Mouse (Mus musculus) midbrain, embryonic 11.5 days (tissue): ENCODE data around the gene Clcn6. TPM values are rescaled to one million over a fixed set of nuclear protein-coding genes. Genes with fewer than 3 reads are reported as not detected.

Experiments used
- ATAC-seq: fragments of 200-750 bp; cut with Nextera tagmentation; 2 replicates; pipeline ENCODE4 v1.8.0; 2017; ENCODE audit warnings: moderate TSS enrichment, moderate library complexity; ENCODE audit not compliant: low FRiP score
- DNase-seq: peaks from one replicate; pipeline ENCODE4 v3.0.0; 2015; ENCODE audit warnings: low spot score; ENCODE audit errors: missing footprints
- H3K27ac ChIP-seq: fragments of 300-500 bp; sonication (generic); 2 replicates; pipeline ENCODE4 v1.5.1; 2014; ENCODE audit warnings: low read depth, low read length
- H3K27me3 ChIP-seq: fragments of 300-500 bp; sonication (generic); 2 replicates; pipeline ENCODE4 v1.6.1; 2014; ENCODE audit warnings: mild to moderate bottlenecking, low read length, moderate library complexity, mixed read lengths; ENCODE audit not compliant: control insufficient read depth, insufficient read depth
- H3K36me3 ChIP-seq: fragments of 300-500 bp; sonication (generic); 2 replicates; pipeline ENCODE4 v1.6.1; 2014; ENCODE audit warnings: mild to moderate bottlenecking, low read length, moderate library complexity, mixed read lengths; ENCODE audit not compliant: control insufficient read depth, insufficient read depth
- H3K4me1 ChIP-seq: fragments of 300-500 bp; sonication (generic); 2 replicates; pipeline ENCODE4 v1.6.1; 2014; ENCODE audit warnings: low read length; ENCODE audit not compliant: control insufficient read depth, insufficient read depth
- H3K4me2 ChIP-seq: fragments of 300-500 bp; sonication (generic); 2 replicates; pipeline ENCODE4 v1.6.1; 2014; ENCODE audit warnings: mild to moderate bottlenecking, moderate library complexity
- H3K4me3 ChIP-seq: fragments of 300-500 bp; sonication (generic); 2 replicates; pipeline ENCODE4 v1.5.1; 2014; ENCODE audit warnings: low read depth, low read length
- H3K9ac ChIP-seq: fragments of 300-500 bp; sonication (generic); 2 replicates; pipeline ENCODE4 v1.6.1; 2014; ENCODE audit warnings: low read length
- H3K9me3 ChIP-seq: fragments of 300-500 bp; sonication (generic); 2 replicates; pipeline ENCODE4 v1.6.1; 2016; ENCODE audit warnings: low read length; ENCODE audit not compliant: control insufficient read depth
- whole genome bisulfite sequencing: fragments of 180-500 bp; shearing (Covaris S2); extraction: QIAGEN DNeasy Blood & Tissue Kit; methylation state at CpG from one replicate; pipeline ENCODE4 v1.1.7; 2014; 5-methylcytosine and 5-hydroxymethylcytosine counted together
- polyA plus RNA-seq: library from polyadenylated mRNA; unstranded; fragments of >200 nt; fragmentation: Nextera tagmentation; extraction: Ambion mirVana; gene quantifications from 2 replicates; pipeline ENCODE4 v1.2.1, GENCODE M21; 2014

Gene Clcn6
- polyA plus RNA-seq, 1 experiment from 2014 or later: 20.2 TPM

- H3K9me3 ChIP-seq: no peaks in the 10 kb centered on the region
- H3K4me1 ChIP-seq: no peaks in the 10 kb centered on the region
- H3K4me2 ChIP-seq: no peak overlapping the region
- DNase-seq (no peak), ATAC-seq (no peak)
- no peak overlapping the region for H3K9ac ChIP-seq
- no peaks in the 10 kb centered on the region for H3K36me3 ChIP-seq
- no peaks in the 10 kb centered on the region for H3K27me3 ChIP-seq
- H3K4me3 ChIP-seq: no peak overlapping the region
- H3K27ac ChIP-seq: no peak overlapping the region
- WGBS: 89% methylated on average over 7 of the region's 7 CpGs
These were observed 72.9 kb downstream of the Clcn6 start for GRCm38 (mm10) chr4:147965712-147966111.

- no peaks in the 10 kb centered on the region for H3K4me1 ChIP-seq
These were observed 75.0 kb downstream of the Clcn6 start for GRCm38 (mm10) chr4:147963623-147964022.

GRCm38 (mm10) chr4:147962781-147963180, 75.8 kb downstream of the Clcn6 start:
- whole genome bisulfite sequencing: 61% methylated on average over 6 of the region's 6 CpGs
- ATAC-seq (no peak), DNase-seq (no peak)
- H3K4me3 ChIP-seq: no peak overlapping the region
- H3K4me2 ChIP-seq: no peak overlapping the region
- no peaks in the 10 kb centered on the region for H3K4me1 ChIP-seq
- H3K9ac ChIP-seq: no peak overlapping the region
- no peaks in the 10 kb centered on the region for H3K27me3 ChIP-seq
- no peak overlapping the region for H3K27ac ChIP-seq
- H3K36me3 ChIP-seq: no peaks in the 10 kb centered on the region
- no peaks in the 10 kb centered on the region for H3K9me3 ChIP-seq

More at GRCm38 (mm10) chr4:147963623-147964022, 75.0 kb downstream of the Clcn6 start:
- Histone ChIP-seq H3K9me3 (no peaks in the 10 kb centered on the region), H3K27me3 (no peaks in the 10 kb centered on the region), H3K4me2 (no peak overlapping the region), H3K4me3 (no peak overlapping the region), H3K27ac (no peak overlapping the region), H3K36me3 (no peaks in the 10 kb centered on the region), H3K9ac (no peak overlapping the region)
- DNase-seq (no peak), ATAC-seq (no peak)
- WGBS: 91% methylated on average over 15 of the region's 15 CpGs

GRCm38 (mm10) chr4:147959881-147960831, 78.5 kb downstream of the Clcn6 start:
- no peaks in the 10 kb centered on the region for H3K27me3 ChIP-seq
- no peaks in the 10 kb centered on the region for H3K9me3 ChIP-seq
- H3K4me2 ChIP-seq: no peak overlapping the region
- no peaks in the 10 kb centered on the region for H3K4me1 ChIP-seq
- peak; percentile 94 for DNase-seq
- WGBS: 46% methylated on average over 6 of the region's 6 CpGs
- H3K4me3 ChIP-seq: no peak overlapping the region
- no peak overlapping the region for H3K9ac ChIP-seq
- H3K36me3 ChIP-seq: no peaks in the 10 kb centered on the region
- ATAC-seq: peak; percentile 88
- no peak overlapping the region for H3K27ac ChIP-seq

- Histone ChIP-seq H3K36me3 (no peaks in the 10 kb centered on the region), H3K4me3 (no peak overlapping the region), H3K27me3 (no peaks in the 10 kb centered on the region), H3K27ac (no peak overlapping the region), H3K4me2 (no peak overlapping the region), H3K4me1 (no peaks in the 10 kb centered on the region), H3K9me3 (no peaks in the 10 kb centered on the region), H3K9ac (no peak overlapping the region)
- peak; percentile 89 for DNase-seq
- 40% methylated on average over 11 of the region's 11 CpGs for WGBS
- ATAC-seq: no peak
These were observed 81.5 kb downstream of the Clcn6 start for GRCm38 (mm10) chr4:147957141-147957540.

Other genes with a start within 250 kb of the Clcn6 start
- 8.9 and 9.2 TPM in 2 replicates for gene Zfp984, start 229.0 kb downstream of the Clcn6 start, polyA plus RNA-seq
- 5.6 and 7.4 TPM in 2 replicates for gene Zfp933, start 190.5 kb downstream of the Clcn6 start, polyA plus RNA-seq
- 34.6 and 39.2 TPM in 2 replicates for gene Miip, start 170.0 kb downstream of the Clcn6 start, polyA plus RNA-seq
- 15.2 and 15.7 TPM in 2 replicates for gene Fv1, start 169.8 kb downstream of the Clcn6 start, polyA plus RNA-seq
- 36.8 and 42.4 TPM in 2 replicates for gene Mfn2, start 134.1 kb downstream of the Clcn6 start, polyA plus RNA-seq
- 24.2 and 25.8 TPM in 2 replicates for gene Plod1, start 102.1 kb downstream of the Clcn6 start, polyA plus RNA-seq
- gene 2510039O18Rik, start 97.9 kb downstream of the Clcn6 start, polyA plus RNA-seq: 14.3 and 15.3 TPM in 2 replicates
- 0.23 and 0.29 TPM in 2 replicates for gene Nppb, start 53.0 kb downstream of the Clcn6 start, polyA plus RNA-seq
- gene Nppa, start 38.1 kb downstream of the Clcn6 start, polyA plus RNA-seq: 0.51 and 0.68 TPM in 2 replicates
- gene Mthfr, start 256 bp upstream of the Clcn6 start, polyA plus RNA-seq: 17.8 and 18.9 TPM in 2 replicates
- 11.7 TPM in 2 replicates for gene Agtrap, start 49.2 kb upstream of the Clcn6 start, polyA plus RNA-seq
- 82.7 and 83.6 TPM in 2 replicates for gene Mad2l2, start 91.6 kb upstream of the Clcn6 start, polyA plus RNA-seq
- gene Draxin, start 91.9 kb upstream of the Clcn6 start, polyA plus RNA-seq: 11.5 and 12.7 TPM in 2 replicates
- gene Fbxo6, start 113.3 kb upstream of the Clcn6 start, polyA plus RNA-seq: 13.1 and 14.2 TPM in 2 replicates
- 65.3 and 71.4 TPM in 2 replicates for gene Fbxo44, start 121.7 kb upstream of the Clcn6 start, polyA plus RNA-seq
- gene Fbxo2, start 121.8 kb upstream of the Clcn6 start, polyA plus RNA-seq: 0.58 and 1.1 TPM in 2 replicates
- 2.5 and 2.9 TPM in 2 replicates for gene Disp3, start 249.1 kb upstream of the Clcn6 start, polyA plus RNA-seq